Mouse (Mus musculus) ES-E14 (cell line): Measurements from ENCODE around the gene Cdc42bpb. TPM values are rescaled to one million over a fixed set of nuclear protein-coding genes. Genes with fewer than 3 reads are reported as not detected.

Source experiments
- DNase-seq: peaks from one replicate; pipeline ENCODE4 v3.0.0-alpha.2; 2013; ENCODE audit warnings: low read depth, low spot score
- H3K27ac ChIP-seq: 2 replicates; pipeline ENCODE4 v1.5.1; 2012; ENCODE audit warnings: low read depth, mild to moderate bottlenecking, low read length, moderate library complexity, mixed read lengths; ENCODE audit not compliant: poor library complexity, insufficient read depth, severe bottlenecking
- H3K36me3 ChIP-seq: 2 replicates; pipeline ENCODE4 v1.6.1; 2012; ENCODE audit warnings: mild to moderate bottlenecking, low read length, moderate library complexity, mixed read lengths; ENCODE audit not compliant: control insufficient read depth, poor library complexity, insufficient read depth, severe bottlenecking
- H3K4me1 ChIP-seq, 2 experiments: fragments of 150-350 bp in 1 of 2; sonication (generic) in 1 of 2; 2 replicates each; pipeline ENCODE4 v1.6.1; 2012; ENCODE audit warnings: low read length in 2 of 2, mild to moderate bottlenecking in 1 of 2, mixed read lengths in 1 of 2; ENCODE audit not compliant: control insufficient read depth in 2 of 2, insufficient read depth in 2 of 2, poor library complexity in 1 of 2
- H3K4me3 ChIP-seq, 2 experiments: fragments of 150-350 bp in 1 of 2; sonication (generic) in 1 of 2; 2 replicates each; pipeline ENCODE4 v1.5.1; 2012; ENCODE audit warnings: low read length in 2 of 2, low read depth in 1 of 2, mild to moderate bottlenecking in 1 of 2, mixed read lengths in 1 of 2; ENCODE audit not compliant: insufficient read depth in 1 of 2, poor library complexity in 1 of 2, severe bottlenecking in 1 of 2
- H3K9ac ChIP-seq: 2 replicates; pipeline ENCODE4 v1.6.1; 2012; ENCODE audit warnings: low read depth, mild to moderate bottlenecking, low read length, mixed read lengths; ENCODE audit not compliant: poor library complexity, insufficient read depth, severe bottlenecking
- H3K9me3 ChIP-seq: fragments of 150-350 bp; sonication (generic); 2 replicates; pipeline ENCODE4 v1.6.1; 2012; ENCODE audit warnings: low read depth, mild to moderate bottlenecking, low read length; ENCODE audit not compliant: control insufficient read depth, insufficient read depth
- CHD2 ChIP-seq: IDR thresholded peaks from 2 replicates; pipeline ENCODE4 v1.6.1; 2014; ENCODE audit warnings: mild to moderate bottlenecking, low read depth, low read length, inconsistent platforms
- HCFC1 ChIP-seq: IDR thresholded peaks from 2 replicates; pipeline ENCODE4 v1.6.1; 2012; ENCODE audit warnings: low read length, inconsistent platforms, borderline replicate concordance; ENCODE audit not compliant: insufficient read depth
- MAFK ChIP-seq: IDR thresholded peaks from 2 replicates; pipeline ENCODE4 v1.6.1; 2014; ENCODE audit warnings: mild to moderate bottlenecking, low read depth, low read length, inconsistent platforms; ENCODE audit not compliant: insufficient read depth
- ZC3H11A ChIP-seq: IDR thresholded peaks from 2 replicates; pipeline ENCODE4 v1.6.1; 2012; ENCODE audit warnings: low read depth, mild to moderate bottlenecking, inconsistent platforms, low read length, borderline replicate concordance
- ZNF384 ChIP-seq: IDR thresholded peaks from 2 replicates; pipeline ENCODE4 v1.6.1; 2012; ENCODE audit warnings: low read depth, low read length, inconsistent platforms
- in situ Hi-C, 2 experiments: fragments of 600-800 bp; cut with MboI; formaldehyde crosslinking; loops; one replicate each; pipeline ENCODE4 v1.15.1; 2025; ENCODE audit warnings: low sequenced_read_pairs in 2 of 2, inconsistent platforms in 1 of 2; ENCODE audit not compliant: unreplicated experiment in 2 of 2
- total RNA-seq: library from RNA; depleted of rRNA; stranded (reverse); fragments of 300-350 nt; gene quantifications from 2 replicates; pipeline ENCODE4 v1.2.3, GENCODE M21; 2012; rRNA removed

The Cdc42bpb gene
- total RNA-seq, 1 experiment: 63.7 TPM

- Histone ChIP-seq H3K36me3 (peaks cover 12% of the 10 kb centered on the region; the same call in 1 of the 2 replicates), H3K9ac (no peak overlapping the region), H3K4me3 (no peak overlapping the region), H3K9me3 (no peaks in the 10 kb centered on the region), H3K4me1 (no peaks in the 10 kb centered on the region; a peak in 1 of 4 replicates), H3K27ac (no peak overlapping the region)
- no peak for DNase-seq
- in situ Hi-C loops: no loop called here
- no peak for TF ChIP-seq CHD2
- no peak for TF ChIP-seq ZNF384
- no peak for TF ChIP-seq MAFK
- no peak for TF ChIP-seq ZC3H11A
- no peak for TF ChIP-seq HCFC1
Observed at GRCm38 (mm10) chr12:111246808-111247464, 130.6 kb downstream of the Cdc42bpb start.

- Histone ChIP-seq H3K4me1 (no peaks in the 10 kb centered on the region; a peak in 1 of 4 replicates), H3K9me3 (no peaks in the 10 kb centered on the region), H3K36me3 (peaks cover 10% of the 10 kb centered on the region; the same call in 1 of the 2 replicates), H3K27ac (no peak overlapping the region), H3K4me3 (no peak overlapping the region), H3K9ac (no peak overlapping the region)
- in situ Hi-C loops: no loop called here
- DNase-seq: no peak
- TF ChIP-seq HCFC1: no peak
- TF ChIP-seq ZC3H11A: no peak
- no peak for TF ChIP-seq MAFK
- TF ChIP-seq ZNF384: no peak
- TF ChIP-seq CHD2: no peak
Observed at GRCm38 (mm10) chr12:111245070-111245469, 132.4 kb downstream of the Cdc42bpb start.

- no peak overlapping the region for H3K9ac ChIP-seq
- peaks cover 10% of the 10 kb centered on the region; the same call in 1 of the 2 replicates for H3K36me3 ChIP-seq
- no peak overlapping the region for H3K4me3 ChIP-seq
- H3K4me1 ChIP-seq: no peaks in the 10 kb centered on the region; a peak in 1 of 4 replicates
- H3K9me3 ChIP-seq: no peaks in the 10 kb centered on the region
- in situ Hi-C loops: no loop called here
- TF ChIP-seq ZNF384: no peak
- no peak for TF ChIP-seq HCFC1
- TF ChIP-seq CHD2: no peak
- TF ChIP-seq ZC3H11A: no peak
- no peak for TF ChIP-seq MAFK
- no peak for DNase-seq
- no peak overlapping the region for H3K27ac ChIP-seq
Observed at GRCm38 (mm10) chr12:111243733-111244132, 133.8 kb downstream of the Cdc42bpb start.

Other genes starting within 250 kb of the Cdc42bpb start
- 12.4 and 14.8 TPM in 2 replicates for gene Traf3, start 211.3 kb downstream of the Cdc42bpb start, total RNA-seq
- gene 4930595D18Rik, start 193.2 kb downstream of the Cdc42bpb start, total RNA-seq: not detected in 2 replicates
- gene Amn, start 106.6 kb downstream of the Cdc42bpb start, total RNA-seq: 9.3 and 15.5 TPM in 2 replicates
- 0.36 TPM in 1 of 2 replicates, not detected in the other for gene Lbhd2, start 29.1 kb upstream of the Cdc42bpb start, total RNA-seq
- 1.8 and 5.6 TPM in 2 replicates for gene Exoc3l4, start 39.3 kb upstream of the Cdc42bpb start, total RNA-seq
- 1.0 and 4.1 TPM in 2 replicates for gene Tnfaip2, start 64.8 kb upstream of the Cdc42bpb start, total RNA-seq
- 0.62 and 0.90 TPM in 2 replicates for gene Gm266, start 108.1 kb upstream of the Cdc42bpb start, total RNA-seq
- gene Eif5, start 160.3 kb upstream of the Cdc42bpb start, total RNA-seq: 269 and 331 TPM in 2 replicates
- 75.5 and 90.9 TPM in 2 replicates for gene Mark3, start 196.8 kb upstream of the Cdc42bpb start, total RNA-seq